Mouse (Mus musculus) limb, embryonic 13.5 days (tissue): Measurements from ENCODE around the gene Gm37240. TPM values are rescaled to one million over a fixed set of nuclear protein-coding genes. Genes with fewer than 3 reads are reported as not detected.

Experiments
- ATAC-seq: fragments of 200-750 bp; cut with Nextera tagmentation; 2 replicates; pipeline ENCODE4 v1.8.0; 2017; ENCODE audit warnings: low read depth, moderate number of reproducible peaks, moderate TSS enrichment; ENCODE audit not compliant: low FRiP score
- H3K27ac ChIP-seq: fragments of 300-500 bp; sonication (generic); 2 replicates; pipeline ENCODE4 v1.5.1; 2015; ENCODE audit warnings: inconsistent platforms, mild to moderate bottlenecking, moderate library complexity
- H3K27me3 ChIP-seq: fragments of 300-500 bp; sonication (generic); 2 replicates; pipeline ENCODE4 v1.6.1; 2015; ENCODE audit warnings: mild to moderate bottlenecking, inconsistent platforms
- H3K36me3 ChIP-seq: fragments of 300-500 bp; sonication (generic); 2 replicates; pipeline ENCODE4 v1.6.1; 2015; ENCODE audit warnings: inconsistent platforms, mild to moderate bottlenecking, moderate library complexity
- H3K4me1 ChIP-seq: fragments of 300-500 bp; sonication (generic); 2 replicates; pipeline ENCODE4 v1.6.1; 2015; ENCODE audit warnings: inconsistent platforms
- H3K4me2 ChIP-seq: fragments of 300-500 bp; sonication (generic); replicated peaks from 2 replicates; pipeline ENCODE4 v1.6.1; 2015; ENCODE audit warnings: inconsistent platforms, mild to moderate bottlenecking, moderate library complexity
- H3K4me3 ChIP-seq: fragments of 300-500 bp; sonication (generic); 2 replicates; pipeline ENCODE4 v1.5.1; 2015; ENCODE audit warnings: moderate library complexity, mild to moderate bottlenecking, inconsistent platforms
- H3K9ac ChIP-seq: fragments of 300-500 bp; sonication (generic); 2 replicates; pipeline ENCODE4 v1.6.1; 2015; ENCODE audit warnings: mild to moderate bottlenecking, inconsistent platforms
- H3K9me3 ChIP-seq: fragments of 300-500 bp; sonication (generic); 2 replicates; pipeline ENCODE4 v1.6.1; 2016; ENCODE audit warnings: inconsistent platforms
- WGBS: fragments of 180-500 bp; shearing (Covaris S2); methylation state at CpG from one replicate; pipeline ENCODE4 v1.1.7; 2015; 5-methylcytosine and 5-hydroxymethylcytosine counted together
- polyA plus RNA-seq: library from polyadenylated mRNA; unstranded; fragments of >200 nt; fragmentation: Nextera tagmentation; extraction: Ambion mirVana; gene quantifications from 2 replicates; pipeline ENCODE4 v1.2.1, GENCODE M21; 2015

Gene Gm37240
- polyA plus RNA-seq, 1 experiment from 2014 or later, result 6.1 TPM

DNA sequence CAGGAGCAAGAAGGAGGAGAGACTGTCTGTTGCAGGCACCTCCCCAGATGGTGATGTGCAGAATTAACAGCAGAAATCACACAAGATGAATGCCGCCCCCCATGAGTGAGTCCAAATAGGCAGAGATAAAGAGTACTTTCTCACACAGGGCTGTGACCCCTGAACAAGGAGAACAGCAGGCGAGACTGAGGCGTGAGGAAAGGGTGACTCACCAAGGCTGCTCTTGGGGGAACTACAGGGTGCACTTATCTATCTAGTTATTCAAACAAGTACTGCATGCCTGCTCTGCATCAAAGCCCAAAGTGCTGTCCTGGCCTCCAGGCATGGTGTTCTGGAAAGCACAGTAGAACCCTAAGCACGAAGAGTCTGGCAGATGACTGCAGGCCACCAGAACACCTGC is 113.4 kb downstream of the Gm37240 start:
- Histone ChIP-seq H3K4me1 (peaks cover 14% of the 10 kb centered on the region; the same call in 1 of the 2 replicates), H3K27ac (no peak overlapping the region), H3K4me3 (no peak overlapping the region), H3K9me3 (no peaks in the 10 kb centered on the region), H3K9ac (no peak overlapping the region), H3K36me3 (no peaks in the 10 kb centered on the region), H3K27me3 (0 out of 2 replicates have a peak, but pooled peaks cover 5% of the 10 kb centered on the region), H3K4me2 (no peak overlapping the region)
- WGBS, result 70% methylated on average over 4 of the region's 4 CpGs
- ATAC-seq, result no peak

DNA sequence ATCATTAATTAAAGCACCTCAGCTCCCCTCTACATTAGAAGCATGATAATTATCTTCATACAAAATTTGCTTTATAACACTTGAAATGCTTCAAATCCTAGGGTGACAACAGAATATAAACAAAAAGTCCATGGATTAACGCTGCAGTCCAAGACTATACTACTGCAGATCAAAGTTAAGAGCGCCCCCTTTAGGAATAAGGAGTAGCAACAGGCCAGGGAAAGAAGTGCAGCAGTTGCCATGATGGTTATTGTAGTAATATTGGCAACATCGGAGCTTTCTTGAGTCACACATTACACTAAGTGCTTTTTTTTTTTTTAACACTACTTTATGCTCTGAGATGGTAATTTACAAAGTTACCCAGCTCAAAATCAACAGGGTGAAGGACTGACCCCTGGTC is 113.9 kb downstream of the Gm37240 start:
- Histone ChIP-seq H3K4me1 (peaks cover 14% of the 10 kb centered on the region; the same call in 1 of the 2 replicates), H3K36me3 (no peaks in the 10 kb centered on the region), H3K27me3 (0 out of 2 replicates have a peak, but pooled peaks cover 5% of the 10 kb centered on the region), H3K9me3 (no peaks in the 10 kb centered on the region), H3K4me3 (no peak overlapping the region), H3K4me2 (no peak overlapping the region), H3K27ac (no peak overlapping the region), H3K9ac (no peak overlapping the region)
- no peak for ATAC-seq
- WGBS, result 51% methylated on average over 3 of the region's 3 CpGs

DNA sequence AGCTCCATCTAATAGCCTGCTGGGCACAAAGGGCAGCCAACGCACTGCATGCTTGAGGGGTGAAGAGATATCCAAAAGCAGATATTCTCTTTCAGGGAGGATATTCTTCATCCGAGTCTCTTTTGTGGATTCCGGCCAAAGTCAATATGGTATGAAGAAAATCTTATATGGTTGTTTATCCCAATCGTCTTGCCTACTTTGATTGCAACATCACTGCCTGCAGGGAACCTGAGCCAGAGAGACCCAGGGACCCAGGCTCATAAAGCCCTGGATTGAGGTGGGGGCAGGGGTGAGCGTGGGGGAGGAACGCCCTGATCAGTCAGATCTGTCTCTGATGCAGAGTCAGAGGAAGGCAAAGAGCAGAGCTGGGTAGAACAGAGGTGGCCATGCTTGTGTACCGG is 122.4 kb downstream of the Gm37240 start:
- Histone ChIP-seq H3K9ac (no peak overlapping the region), H3K27ac (no peak overlapping the region), H3K4me1 (peaks cover 14% of the 10 kb centered on the region), H3K27me3 (0 out of 2 replicates have a peak, but pooled peaks cover 2% of the 10 kb centered on the region), H3K9me3 (no peaks in the 10 kb centered on the region), H3K4me3 (no peak overlapping the region), H3K36me3 (no peaks in the 10 kb centered on the region), H3K4me2 (no peak overlapping the region)
- WGBS, result 59% methylated on average over 7 of the region's 7 CpGs
- no peak for ATAC-seq

DNA sequence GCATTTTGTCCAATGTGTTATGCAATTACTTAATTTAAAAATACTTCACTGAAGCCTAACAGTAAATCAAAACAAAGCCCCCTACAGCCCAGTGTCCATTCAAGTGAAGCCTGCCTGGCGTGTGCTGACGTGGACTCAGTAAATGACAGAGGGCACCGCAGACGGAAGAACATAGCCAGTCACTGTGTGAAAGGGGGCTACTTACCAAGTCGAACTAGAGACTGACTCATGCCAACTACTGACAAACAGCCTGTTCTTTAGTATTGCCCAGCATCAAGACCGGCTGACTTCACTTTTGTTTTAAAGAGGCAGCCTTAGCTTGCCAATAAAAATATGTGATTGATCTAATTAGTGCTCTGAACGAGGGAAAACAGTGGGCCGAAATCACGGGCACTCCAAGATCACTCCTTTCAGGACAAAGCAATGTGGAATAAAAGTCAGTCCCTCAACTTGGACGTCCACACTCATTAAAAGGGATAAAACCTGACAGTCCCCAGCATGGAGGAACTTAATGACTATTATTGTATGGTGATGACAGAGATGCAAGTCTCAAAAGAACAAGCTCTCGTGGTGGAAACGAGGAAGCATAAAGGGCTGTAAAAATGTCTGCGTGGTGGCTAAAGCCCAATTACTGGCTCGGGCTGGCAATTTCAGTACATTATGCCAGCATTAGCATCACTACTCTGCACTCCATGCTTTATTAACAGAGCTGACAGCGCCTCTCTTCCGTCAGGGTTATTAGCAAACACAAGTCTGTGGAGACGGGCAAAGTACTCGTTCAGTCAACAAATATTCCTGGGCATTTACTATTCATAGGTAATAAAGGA is 123.1 kb downstream of the Gm37240 start:
- H3K27me3 ChIP-seq, result 0 out of 2 replicates have a peak, but pooled peaks cover 2% of the 10 kb centered on the region
- H3K9ac ChIP-seq, result no peak overlapping the region
- no peak for ATAC-seq
- WGBS, result 30% methylated on average over 18 of the region's 18 CpGs
- no peak overlapping the region for H3K27ac ChIP-seq
- H3K9me3 ChIP-seq, result no peaks in the 10 kb centered on the region
- peaks cover 14% of the 10 kb centered on the region for H3K4me1 ChIP-seq
- H3K4me3 ChIP-seq, result no peak overlapping the region
- no peaks in the 10 kb centered on the region for H3K36me3 ChIP-seq
- H3K4me2 ChIP-seq, result peak overlapping the region; percentile 40

DNA sequence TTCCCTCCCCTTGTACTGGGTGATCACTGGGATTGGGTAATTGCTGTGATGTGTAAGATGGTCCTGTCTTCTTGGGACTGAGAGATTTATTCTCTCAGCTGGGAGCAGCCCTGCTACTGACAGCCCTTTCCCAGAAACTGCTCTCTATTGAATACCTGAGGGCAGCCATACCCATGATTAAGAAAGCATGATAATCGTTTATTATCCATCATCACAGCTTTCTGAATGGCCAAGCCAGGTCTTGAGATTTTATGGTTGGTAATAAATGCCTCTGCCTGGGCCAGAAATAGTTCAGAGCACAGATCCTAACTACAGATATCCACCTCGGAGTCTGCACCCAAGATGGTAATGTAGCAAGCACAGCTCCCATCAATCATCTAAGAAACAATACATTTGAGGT is 129.4 kb downstream of the Gm37240 start:
- Histone ChIP-seq H3K4me1 (peaks cover 13% of the 10 kb centered on the region), H3K27ac (no peak overlapping the region), H3K9me3 (no peaks in the 10 kb centered on the region), H3K4me3 (no peak overlapping the region), H3K4me2 (no peak overlapping the region), H3K27me3 (0 out of 2 replicates have a peak, but pooled peaks cover 2% of the 10 kb centered on the region), H3K9ac (no peak overlapping the region), H3K36me3 (no peaks in the 10 kb centered on the region)
- WGBS, result 33% methylated on average over 2 of the region's 2 CpGs
- ATAC-seq, result no peak

DNA sequence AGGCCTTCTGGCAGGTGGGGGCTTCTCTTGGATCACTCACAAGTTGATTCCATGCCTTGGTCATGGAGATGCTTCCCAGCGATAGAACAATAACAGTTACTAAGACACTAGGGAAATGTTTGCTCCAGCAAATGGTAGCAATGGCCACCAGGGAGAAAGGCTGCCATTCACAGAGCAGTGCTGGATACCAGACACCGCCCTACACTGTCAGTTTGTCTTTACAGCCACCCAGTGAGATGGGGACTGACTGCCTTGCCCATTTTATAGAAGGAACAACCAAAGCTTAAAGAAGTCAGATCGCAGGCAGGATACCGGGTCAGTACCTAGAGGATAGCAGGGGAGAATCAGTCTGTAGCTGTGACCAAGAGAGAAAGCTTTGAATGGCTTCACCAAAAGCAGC is 129.9 kb downstream of the Gm37240 start:
- Histone ChIP-seq H3K4me1 (peaks cover 18% of the 10 kb centered on the region), H3K9ac (no peak overlapping the region), H3K36me3 (no peaks in the 10 kb centered on the region), H3K27me3 (no peaks in the 10 kb centered on the region), H3K4me2 (no peak overlapping the region), H3K9me3 (no peaks in the 10 kb centered on the region), H3K27ac (no peak overlapping the region), H3K4me3 (no peak overlapping the region)
- no peak for ATAC-seq
- WGBS, result 85% methylated on average over 4 of the region's 4 CpGs

DNA sequence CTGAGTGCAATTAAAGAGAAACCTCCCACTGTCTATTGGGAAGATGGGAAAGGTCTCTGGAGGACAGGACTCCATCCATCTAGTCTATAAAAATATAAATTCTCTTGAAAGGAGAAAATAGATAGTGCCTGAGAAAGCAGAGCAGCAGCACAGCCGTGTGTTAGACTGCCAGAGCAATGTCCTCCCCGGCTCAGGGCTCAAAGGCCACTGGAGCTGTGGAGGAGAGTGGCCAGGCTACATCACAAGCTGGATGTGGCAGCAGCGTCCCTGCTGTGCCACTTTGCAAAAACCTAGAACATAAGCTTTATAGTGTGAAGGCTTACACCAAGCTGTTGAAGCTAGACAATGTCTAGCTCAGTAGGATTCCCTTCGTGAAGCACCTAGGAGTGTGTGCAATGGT is 138.0 kb downstream of the Gm37240 start:
- no peak overlapping the region for H3K27ac ChIP-seq
- no peak overlapping the region for H3K4me2 ChIP-seq
- H3K9ac ChIP-seq, result no peak overlapping the region
- ATAC-seq, result no peak
- no peaks in the 10 kb centered on the region for H3K27me3 ChIP-seq
- peaks cover 32% of the 10 kb centered on the region for H3K4me1 ChIP-seq
- no peaks in the 10 kb centered on the region for H3K36me3 ChIP-seq
- no peaks in the 10 kb centered on the region for H3K9me3 ChIP-seq
- 57% methylated on average over 4 of the region's 4 CpGs for WGBS
- no peak overlapping the region for H3K4me3 ChIP-seq

DNA sequence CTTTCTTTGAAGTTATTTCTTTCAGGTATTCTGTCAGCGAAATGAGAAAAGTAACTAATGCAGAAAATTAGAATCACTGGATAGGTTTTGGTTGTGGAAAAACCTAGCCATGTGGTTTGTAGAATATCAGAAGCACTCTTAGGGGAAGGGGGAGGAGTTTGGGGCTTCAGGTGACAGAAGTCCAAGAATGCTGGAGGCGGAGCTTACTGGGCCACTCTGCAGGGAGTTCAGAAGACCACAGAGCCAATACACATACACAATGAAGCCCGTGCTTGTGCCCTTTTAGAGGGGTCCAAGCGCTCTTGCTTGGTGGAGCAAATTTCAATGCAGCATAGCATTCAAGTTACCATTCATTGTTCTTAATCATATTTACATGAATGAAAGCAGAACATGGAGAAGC is 138.5 kb downstream of the Gm37240 start:
- H3K4me1 ChIP-seq, result peaks cover 32% of the 10 kb centered on the region
- 30% methylated on average over 4 of the region's 4 CpGs for WGBS
- H3K9ac ChIP-seq, result no peak overlapping the region
- H3K4me3 ChIP-seq, result no peak overlapping the region
- no peaks in the 10 kb centered on the region for H3K9me3 ChIP-seq
- ATAC-seq, result no peak
- no peak overlapping the region for H3K4me2 ChIP-seq
- no peaks in the 10 kb centered on the region for H3K36me3 ChIP-seq
- H3K27me3 ChIP-seq, result no peaks in the 10 kb centered on the region
- no peak overlapping the region for H3K27ac ChIP-seq

DNA sequence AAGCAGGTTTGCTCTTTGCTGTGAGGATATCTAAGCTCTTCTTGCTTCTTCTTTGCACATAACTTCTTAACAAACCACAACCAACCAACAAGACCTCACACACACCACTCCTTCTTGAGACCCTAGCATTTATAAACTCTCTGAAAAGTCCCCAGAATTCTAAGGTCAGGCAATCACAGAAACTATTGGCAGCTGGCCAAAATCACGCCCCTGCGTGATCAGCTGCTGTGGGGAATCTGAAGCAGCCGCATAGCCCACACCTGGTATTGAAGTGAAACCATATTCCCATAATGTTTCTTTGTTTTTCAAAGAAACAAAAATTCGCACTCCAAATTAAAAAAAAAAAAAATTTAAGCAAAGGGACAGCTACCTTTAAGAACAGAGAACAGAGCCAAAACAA is 141.2 kb downstream of the Gm37240 start:
- ATAC-seq, result 0 out of 2 replicates have a peak, but pooled peaks have one; percentile 48
- WGBS, result 13% methylated on average over 4 of the region's 4 CpGs
- H3K27me3 ChIP-seq, result no peaks in the 10 kb centered on the region

DNA sequence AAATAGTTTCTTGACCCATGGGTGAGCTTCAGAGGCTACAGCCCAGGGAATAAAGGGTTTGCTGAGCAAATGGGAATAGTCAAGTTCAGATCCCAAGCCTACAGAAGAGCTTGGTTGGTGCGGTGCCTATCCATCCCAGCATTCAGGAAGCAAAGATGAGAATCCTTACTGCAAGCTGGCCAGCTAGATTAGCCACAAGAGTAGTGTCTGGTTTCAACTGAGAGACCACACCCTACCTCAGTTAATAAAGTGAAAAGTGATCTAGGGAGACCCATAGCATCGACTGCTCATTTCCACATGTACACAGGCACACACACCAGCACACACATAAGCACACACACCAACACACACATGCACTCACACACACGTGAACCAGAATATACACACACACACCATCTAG is 145.6 kb downstream of the Gm37240 start:
- H3K4me2 ChIP-seq, result no peak overlapping the region
- ATAC-seq, result no peak
- peaks cover 12% of the 10 kb centered on the region for H3K4me1 ChIP-seq
- H3K9me3 ChIP-seq, result no peaks in the 10 kb centered on the region
- no peaks in the 10 kb centered on the region for H3K27me3 ChIP-seq
- H3K4me3 ChIP-seq, result no peak overlapping the region
- 74% methylated on average over 3 of the region's 3 CpGs for WGBS
- H3K9ac ChIP-seq, result no peak overlapping the region
- H3K36me3 ChIP-seq, result no peaks in the 10 kb centered on the region
- no peak overlapping the region for H3K27ac ChIP-seq

More for the DNA sequence above, 141.2 kb downstream of the Gm37240 start:
- no peaks in the 10 kb centered on the region for H3K36me3 ChIP-seq
- no peak overlapping the region for H3K9ac ChIP-seq
- H3K4me2 ChIP-seq, result no peak overlapping the region
- H3K4me1 ChIP-seq, result peaks cover 18% of the 10 kb centered on the region
- H3K27ac ChIP-seq, result no peak overlapping the region
- no peaks in the 10 kb centered on the region for H3K9me3 ChIP-seq
- no peak overlapping the region for H3K4me3 ChIP-seq

DNA sequence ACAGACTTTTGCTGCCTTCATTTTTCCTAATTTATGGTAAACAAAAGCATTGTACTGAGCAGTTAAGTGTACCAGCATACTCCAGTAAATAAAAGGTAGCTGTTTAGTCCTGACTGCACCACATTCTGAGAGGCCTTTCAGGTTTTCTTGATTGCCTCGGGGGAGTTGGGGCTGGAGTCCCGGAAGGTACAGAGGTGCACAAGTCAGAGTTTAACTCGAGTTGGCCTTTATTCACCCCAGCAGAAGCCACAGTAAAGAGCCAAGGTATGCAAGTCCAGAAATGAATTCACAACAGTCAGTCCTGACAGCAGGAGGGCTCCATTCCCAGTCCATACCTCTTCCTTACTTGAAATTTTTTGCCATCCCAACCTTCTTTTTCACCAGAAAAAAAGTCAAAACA is 148.7 kb downstream of the Gm37240 start:
- no peak overlapping the region for H3K9ac ChIP-seq
- no peaks in the 10 kb centered on the region for H3K36me3 ChIP-seq
- ATAC-seq, result no peak
- no peak overlapping the region for H3K4me3 ChIP-seq
- H3K27me3 ChIP-seq, result no peaks in the 10 kb centered on the region
- H3K9me3 ChIP-seq, result no peaks in the 10 kb centered on the region
- H3K4me1 ChIP-seq, result no peaks in the 10 kb centered on the region
- no peak overlapping the region for H3K4me2 ChIP-seq
- H3K27ac ChIP-seq, result no peak overlapping the region
- WGBS, result 47% methylated on average over 3 of the region's 3 CpGs

DNA sequence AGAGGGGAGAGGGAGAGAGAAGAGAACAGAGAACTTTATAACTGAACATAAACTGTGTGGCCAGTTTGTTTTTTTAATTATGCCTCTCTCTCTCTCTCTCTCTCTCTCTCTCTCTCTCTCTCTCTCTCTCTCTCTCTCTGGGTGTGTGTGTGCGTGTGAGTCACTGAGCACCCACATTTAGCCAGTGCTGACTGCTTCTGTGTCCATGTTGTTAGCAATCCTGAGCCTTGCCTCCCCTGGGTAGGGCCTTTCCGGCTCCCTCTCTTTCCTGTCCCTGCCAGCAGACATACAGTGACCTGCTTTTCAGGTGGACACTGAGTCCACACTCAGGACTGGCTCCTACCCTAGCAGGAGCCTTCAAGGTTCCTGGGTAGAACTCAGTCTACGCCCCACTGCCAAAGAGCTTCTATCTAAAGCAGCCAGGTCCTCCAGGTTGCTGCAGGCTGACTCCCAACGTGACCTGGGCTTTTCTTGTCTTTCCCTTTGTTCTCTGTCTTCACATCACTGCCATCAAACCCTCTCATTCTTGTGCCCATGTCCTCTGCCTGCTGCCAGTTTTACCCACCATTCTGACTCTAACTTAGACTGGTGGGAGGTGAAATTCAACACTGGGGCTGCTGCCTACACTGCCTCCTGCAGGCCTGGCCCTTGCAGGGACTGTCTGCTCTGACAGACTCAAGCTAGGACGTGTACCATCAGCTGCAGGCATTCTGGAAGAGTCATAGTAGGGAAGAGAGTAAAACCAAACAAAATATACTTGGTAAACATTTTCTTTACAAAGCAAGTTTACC is 153.2 kb downstream of the Gm37240 start:
- H3K4me2 ChIP-seq, result no peak overlapping the region
- 80% methylated on average over 5 of the region's 5 CpGs for WGBS
- no peak for ATAC-seq

More for the DNA sequence above, 153.2 kb downstream of the Gm37240 start:
- H3K36me3 ChIP-seq, result no peaks in the 10 kb centered on the region
- no peak overlapping the region for H3K27ac ChIP-seq
- H3K4me3 ChIP-seq, result no peak overlapping the region
- H3K9ac ChIP-seq, result no peak overlapping the region
- H3K9me3 ChIP-seq, result no peaks in the 10 kb centered on the region
- H3K27me3 ChIP-seq, result no peaks in the 10 kb centered on the region
- H3K4me1 ChIP-seq, result no peaks in the 10 kb centered on the region
